Mouse (Mus musculus): Measurements from ENCODE around the gene Hnf4a. TPM values are rescaled to one million over a fixed set of nuclear protein-coding genes. Genes with fewer than 3 reads are reported as not detected.

Hnf4a gene
- total and polyA plus RNA-seq, 3 experiments = not detected

DNA sequence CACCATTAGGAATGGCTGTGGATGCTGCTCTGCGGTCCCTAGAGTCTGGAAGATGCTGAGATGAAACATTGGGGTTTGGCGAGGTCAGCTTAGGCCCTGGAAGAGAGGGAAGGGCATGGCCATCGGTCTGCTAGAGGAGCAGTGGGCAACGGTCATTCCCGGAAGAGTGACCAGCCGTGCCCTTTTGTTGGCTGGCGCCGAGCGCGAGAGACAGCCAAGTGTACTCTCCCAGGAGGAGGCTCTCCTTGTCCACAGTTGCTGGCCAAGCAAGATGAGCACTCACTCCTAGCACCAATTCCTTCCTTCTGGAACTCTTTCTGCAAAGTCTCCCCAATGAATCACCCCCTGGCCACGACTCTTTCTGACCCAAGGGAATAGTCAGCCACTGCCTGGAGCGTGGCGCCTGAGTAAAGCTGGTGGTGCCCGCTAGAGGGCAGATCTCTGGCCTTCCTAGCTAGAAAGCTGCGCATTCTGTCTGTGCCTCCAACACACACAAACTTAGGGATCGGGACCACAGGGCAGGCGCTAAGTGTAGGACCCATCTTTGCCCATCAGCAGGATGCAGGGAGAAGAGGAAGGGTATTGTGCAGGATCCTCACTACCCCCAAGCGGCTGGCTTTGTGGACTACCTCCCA, 26.3 kb upstream of the Hnf4a start:
- 51% methylated on average over 18 of the region's 18 CpGs for WGBS

DNA sequence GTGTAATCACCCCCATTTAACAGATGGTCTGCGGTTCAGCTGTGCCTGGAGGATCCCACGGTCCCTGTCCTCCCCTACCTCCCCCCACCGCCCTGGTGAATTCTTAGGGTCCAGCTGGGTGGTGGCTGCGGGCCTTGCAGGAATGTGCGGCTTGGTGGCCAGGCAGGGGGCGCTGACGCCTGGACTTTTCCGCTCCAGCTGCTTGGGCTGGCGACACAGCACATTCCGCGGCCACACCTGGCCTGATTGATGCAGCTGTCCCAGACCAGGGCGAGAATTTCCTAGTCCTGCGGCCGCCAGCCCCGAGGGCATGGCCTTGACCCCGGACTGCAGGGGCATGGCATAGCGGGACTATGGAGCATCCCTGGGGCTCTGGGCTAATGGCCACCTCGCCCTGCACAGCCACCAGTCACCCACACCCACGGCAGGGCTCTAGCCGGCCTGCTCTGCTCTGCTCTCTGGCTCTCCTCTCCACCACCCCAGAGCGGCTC, 25.0 kb upstream of the Hnf4a start:
- no peak for DNase-seq
- no peaks in the 10 kb centered on the region for H3K4me1 ChIP-seq (ENCODE audit: control insufficient read depth, insufficient read depth, low read length)
- intact Hi-C loops (cut with DNase I) = no loop called here
- no peaks in the 10 kb centered on the region for H3K79me2 ChIP-seq (replicated peaks; ENCODE audit: control insufficient read depth, insufficient read depth, low read length)
- no peaks in the 10 kb centered on the region for H3K36me3 ChIP-seq (ENCODE audit: control insufficient read depth, insufficient read depth, low read length)
- H3K9ac ChIP-seq (ENCODE audit: low read depth, low read length) = no peak overlapping the region
- H3K4me3 ChIP-seq = no peak overlapping the region
- H3K27ac ChIP-seq = no peak overlapping the region
- peaks cover 9% of the 10 kb centered on the region; the same call in 1 of the 2 replicates for H3K27me3 ChIP-seq (ENCODE audit: control insufficient read depth, insufficient read depth, low read length)
- WGBS = 4% methylated on average over 21 of the region's 21 CpGs
- TF ChIP-seq EP300 (IDR thresholded peaks at IDR 0.05; ENCODE audit: insufficient read depth, low read depth, low read length) (no peak), CTCF (IDR thresholded peaks at IDR 0.05) (0 out of 2 replicates have a peak, but pooled peaks have one; percentile 15), POLR2A (IDR thresholded peaks at IDR 0.05; ENCODE audit: insufficient read depth, low read depth, low read length) (no peak)

More for the DNA sequence above, 26.3 kb upstream of the Hnf4a start:
- Histone ChIP-seq H3K27ac (no peak overlapping the region), H3K4me3 (no peak overlapping the region), H3K27me3 (ENCODE audit: control insufficient read depth, insufficient read depth, low read length) (peaks cover 9% of the 10 kb centered on the region; the same call in 1 of the 2 replicates), H3K79me2 (replicated peaks; ENCODE audit: control insufficient read depth, insufficient read depth, low read length) (no peaks in the 10 kb centered on the region), H3K4me1 (ENCODE audit: control insufficient read depth, insufficient read depth, low read length) (no peaks in the 10 kb centered on the region), H3K36me3 (ENCODE audit: control insufficient read depth, insufficient read depth, low read length) (no peaks in the 10 kb centered on the region), H3K9ac (ENCODE audit: low read depth, low read length) (no peak overlapping the region)
- no peak for DNase-seq
- peak; percentile 63 for TF ChIP-seq CTCF (IDR thresholded peaks at IDR 0.05)
- no peak for TF ChIP-seq POLR2A (IDR thresholded peaks at IDR 0.05; ENCODE audit: insufficient read depth, low read depth, low read length)
- TF ChIP-seq EP300 (IDR thresholded peaks at IDR 0.05; ENCODE audit: insufficient read depth, low read depth, low read length) = no peak
- intact Hi-C loops (cut with DNase I) = no loop called here

DNA sequence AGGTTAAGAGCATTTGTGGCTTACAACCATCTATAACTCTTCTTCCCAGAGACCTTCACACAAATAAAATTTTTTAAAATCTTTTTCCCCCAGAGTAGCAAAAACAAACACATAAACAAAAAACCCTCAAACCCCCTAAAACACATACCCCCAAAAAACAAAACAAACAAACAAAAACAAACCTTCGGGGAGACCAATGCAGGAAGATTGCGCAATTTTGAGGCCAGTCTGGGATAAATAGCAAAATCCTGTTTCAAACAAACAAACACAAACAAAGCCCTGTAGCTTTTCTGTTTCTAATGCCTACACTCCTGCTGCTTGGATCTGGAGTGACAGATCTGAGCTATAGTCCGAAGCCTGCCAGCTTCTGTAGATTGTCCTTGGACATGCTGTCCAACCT, 19.2 kb upstream of the Hnf4a start:
- Histone ChIP-seq H3K4me1 (ENCODE audit: control insufficient read depth, insufficient read depth, low read length) (no peaks in the 10 kb centered on the region), H3K79me2 (replicated peaks; ENCODE audit: control insufficient read depth, insufficient read depth, low read length) (no peaks in the 10 kb centered on the region), H3K36me3 (ENCODE audit: control insufficient read depth, insufficient read depth, low read length) (no peaks in the 10 kb centered on the region), H3K4me3 (no peak overlapping the region), H3K27ac (no peak overlapping the region), H3K9ac (ENCODE audit: low read depth, low read length) (no peak overlapping the region), H3K27me3 (ENCODE audit: control insufficient read depth, insufficient read depth, low read length) (0 out of 2 replicates have a peak, but pooled peaks cover under 1% of the 10 kb centered on the region)
- DNase-seq = no peak
- TF ChIP-seq EP300 (IDR thresholded peaks at IDR 0.05; ENCODE audit: insufficient read depth, low read depth, low read length) (no peak), CTCF (IDR thresholded peaks at IDR 0.05) (no peak), POLR2A (IDR thresholded peaks at IDR 0.05; ENCODE audit: insufficient read depth, low read depth, low read length) (no peak)
- intact Hi-C loops (cut with DNase I) = no loop called here
- WGBS = 85% methylated on average over 3 of the region's 3 CpGs

DNA sequence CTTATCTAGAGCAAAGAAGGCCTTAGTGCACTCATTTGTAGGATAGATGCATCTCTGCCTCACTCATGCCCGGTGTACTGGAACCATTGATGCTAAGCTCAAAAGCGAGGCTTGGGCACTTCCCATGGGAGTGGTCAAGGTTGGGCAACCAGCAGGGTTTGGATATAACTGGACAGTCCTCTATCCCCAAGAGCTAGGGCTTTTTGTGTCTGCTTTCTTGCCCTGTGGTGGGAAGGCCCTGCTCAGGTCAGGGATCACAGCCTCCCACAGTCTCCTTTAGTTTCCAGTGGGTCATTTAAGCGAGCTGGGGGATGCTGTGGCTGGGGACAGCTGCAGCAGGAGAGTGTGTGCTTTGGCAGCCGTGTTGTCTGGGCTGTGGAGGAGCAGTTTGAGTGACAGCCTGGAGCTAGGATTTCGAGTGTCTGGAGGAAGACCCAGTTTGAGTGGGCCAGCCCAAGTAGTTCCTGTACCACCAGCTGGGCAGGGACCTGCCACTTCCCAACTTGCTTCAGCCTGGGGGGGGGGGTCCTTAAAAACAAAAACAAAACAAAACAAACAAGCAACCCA, 16.8 kb upstream of the Hnf4a start:
- intact Hi-C loops (cut with DNase I) = no loop called here
- 43% methylated on average over 5 of the region's 5 CpGs for WGBS
- H3K79me2 ChIP-seq (replicated peaks; ENCODE audit: control insufficient read depth, insufficient read depth, low read length) = no peaks in the 10 kb centered on the region
- H3K9ac ChIP-seq (ENCODE audit: low read depth, low read length) = no peak overlapping the region
- no peaks in the 10 kb centered on the region for H3K4me1 ChIP-seq (ENCODE audit: control insufficient read depth, insufficient read depth, low read length)
- H3K36me3 ChIP-seq (ENCODE audit: control insufficient read depth, insufficient read depth, low read length) = no peaks in the 10 kb centered on the region
- no peak overlapping the region for H3K4me3 ChIP-seq
- H3K27ac ChIP-seq = no peak overlapping the region
- no peak for DNase-seq
- TF ChIP-seq CTCF (IDR thresholded peaks at IDR 0.05) (no peak), EP300 (IDR thresholded peaks at IDR 0.05; ENCODE audit: insufficient read depth, low read depth, low read length) (no peak), POLR2A (IDR thresholded peaks at IDR 0.05; ENCODE audit: insufficient read depth, low read depth, low read length) (no peak)
- H3K27me3 ChIP-seq (ENCODE audit: control insufficient read depth, insufficient read depth, low read length) = no peaks in the 10 kb centered on the region

DNA sequence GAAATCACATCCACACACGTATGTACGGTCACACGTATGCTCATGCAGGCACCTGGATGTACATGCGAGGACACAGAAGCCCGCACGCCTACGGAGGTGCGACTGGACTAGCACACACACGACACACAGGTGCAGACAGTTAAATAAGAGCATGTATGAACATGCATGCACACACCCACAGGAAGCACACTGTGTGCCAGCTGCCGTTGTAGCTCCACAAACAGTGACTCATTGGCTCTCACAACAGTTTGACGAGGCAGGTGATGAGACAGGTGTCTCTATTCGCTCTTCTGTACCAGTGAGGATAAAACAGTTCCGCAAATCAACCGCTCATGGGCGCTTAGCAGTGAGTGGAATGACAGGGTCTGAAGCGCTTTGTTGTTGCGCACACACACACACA, 16.0 kb upstream of the Hnf4a start:
- Histone ChIP-seq H3K4me3 (no peak overlapping the region), H3K9ac (ENCODE audit: low read depth, low read length) (no peak overlapping the region), H3K27me3 (ENCODE audit: control insufficient read depth, insufficient read depth, low read length) (no peaks in the 10 kb centered on the region), H3K79me2 (replicated peaks; ENCODE audit: control insufficient read depth, insufficient read depth, low read length) (no peaks in the 10 kb centered on the region), H3K36me3 (ENCODE audit: control insufficient read depth, insufficient read depth, low read length) (no peaks in the 10 kb centered on the region), H3K27ac (no peak overlapping the region), H3K4me1 (ENCODE audit: control insufficient read depth, insufficient read depth, low read length) (no peaks in the 10 kb centered on the region)
- intact Hi-C loops (cut with DNase I) = no loop called here
- TF ChIP-seq POLR2A (IDR thresholded peaks at IDR 0.05; ENCODE audit: insufficient read depth, low read depth, low read length) (no peak), EP300 (IDR thresholded peaks at IDR 0.05; ENCODE audit: insufficient read depth, low read depth, low read length) (no peak), CTCF (IDR thresholded peaks at IDR 0.05) (no peak)
- DNase-seq = no peak
- 90% methylated on average over 17 of the region's 17 CpGs for WGBS

DNA sequence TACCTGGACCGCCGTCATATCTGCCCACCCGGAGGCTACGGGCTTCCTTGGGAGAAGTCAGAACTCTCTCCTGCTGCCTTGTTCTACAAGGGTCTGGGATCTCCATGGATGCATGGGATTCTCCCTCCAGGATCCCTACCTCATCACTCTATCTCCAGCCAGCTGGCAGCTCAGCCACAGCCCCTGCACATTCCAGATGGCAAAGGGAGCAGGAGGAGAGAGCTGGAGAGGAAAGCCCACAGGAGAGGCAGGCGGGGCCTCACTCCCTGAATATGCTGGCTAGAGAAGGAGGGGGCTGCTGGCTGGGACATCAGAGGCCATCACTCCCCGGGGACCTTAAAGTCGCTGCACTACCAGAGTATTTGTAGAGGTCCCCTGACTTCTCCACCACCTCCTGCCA, 15.3 kb upstream of the Hnf4a start:
- DNase-seq = no peak
- H3K36me3 ChIP-seq (ENCODE audit: control insufficient read depth, insufficient read depth, low read length) = no peaks in the 10 kb centered on the region
- WGBS = 53% methylated on average over 7 of the region's 7 CpGs
- no peaks in the 10 kb centered on the region for H3K4me1 ChIP-seq (ENCODE audit: control insufficient read depth, insufficient read depth, low read length)
- H3K4me3 ChIP-seq = no peak overlapping the region
- TF ChIP-seq POLR2A (IDR thresholded peaks at IDR 0.05; ENCODE audit: insufficient read depth, low read depth, low read length) = no peak
- no peak for TF ChIP-seq EP300 (IDR thresholded peaks at IDR 0.05; ENCODE audit: insufficient read depth, low read depth, low read length)
- no peak for TF ChIP-seq CTCF (IDR thresholded peaks at IDR 0.05)
- intact Hi-C loops (cut with DNase I) = no loop called here
- H3K27me3 ChIP-seq (ENCODE audit: control insufficient read depth, insufficient read depth, low read length) = no peaks in the 10 kb centered on the region
- no peaks in the 10 kb centered on the region for H3K79me2 ChIP-seq (replicated peaks; ENCODE audit: control insufficient read depth, insufficient read depth, low read length)
- no peak overlapping the region for H3K27ac ChIP-seq
- H3K9ac ChIP-seq (ENCODE audit: low read depth, low read length) = no peak overlapping the region
